Mouse (Mus musculus) liver, adult 2 months (tissue): ENCODE measurements around the gene Il1rap. TPM values are rescaled to one million over a fixed set of nuclear protein-coding genes. Genes with fewer than 3 reads are reported as not detected.

Source experiments
- DNase-seq: peaks from one replicate; pipeline ENCODE4 v3.0.0-alpha.2; 2011; ENCODE audit warnings: low read depth, low spot score; ENCODE audit errors: extremely low read depth
- H3K27ac ChIP-seq: fragments of 200-500 bp; replicated peaks from 2 replicates; pipeline ENCODE4 v1.5.1; 2012; ENCODE audit warnings: low read depth, mild to moderate bottlenecking, control low read depth, inconsistent platforms, low read length; ENCODE audit not compliant: insufficient read depth
- H3K27me3 ChIP-seq: fragments of 200-500 bp; 2 replicates; pipeline ENCODE4 v1.6.1; 2012; ENCODE audit warnings: mild to moderate bottlenecking, moderate library complexity, low read length, inconsistent platforms; ENCODE audit not compliant: control insufficient read depth, insufficient read depth
- H3K36me3 ChIP-seq: fragments of 200-500 bp; 2 replicates; pipeline ENCODE4 v1.6.1; 2012; ENCODE audit warnings: low read length, inconsistent platforms; ENCODE audit not compliant: control insufficient read depth, insufficient read depth
- H3K4me1 ChIP-seq: fragments of 200-500 bp; 2 replicates; pipeline ENCODE4 v1.6.1; 2011; ENCODE audit warnings: low read length; ENCODE audit not compliant: control insufficient read depth, insufficient read depth
- H3K4me3 ChIP-seq: fragments of 200-500 bp; 2 replicates; pipeline ENCODE4 v1.5.1; 2011; ENCODE audit warnings: low read depth, mild to moderate bottlenecking, control low read depth, low read length, moderate library complexity; ENCODE audit not compliant: insufficient read depth
- H3K79me2 ChIP-seq: fragments of 200-500 bp; 2 replicates; pipeline ENCODE4 v1.6.1; 2012; ENCODE audit warnings: inconsistent platforms, mild to moderate bottlenecking, low read length, moderate library complexity; ENCODE audit not compliant: control insufficient read depth, insufficient read depth
- H3K9ac ChIP-seq: fragments of 200-500 bp; 2 replicates; pipeline ENCODE4 v1.6.1; 2012; ENCODE audit warnings: low read depth, mild to moderate bottlenecking, control low read depth, inconsistent platforms, low read length
- CTCF ChIP-seq: fragments of 200-500 bp; IDR thresholded peaks from 2 replicates; pipeline ENCODE4 v1.5.1; 2011; ENCODE audit warnings: low read depth, low read length, control low read depth
- POLR2A ChIP-seq: fragments of 200-500 bp; IDR thresholded peaks from 2 replicates; pipeline ENCODE4 v1.6.1; 2011; ENCODE audit warnings: low read length, control low read depth; ENCODE audit not compliant: insufficient read depth; ENCODE audit errors: extremely low read depth
- WGBS: fragments of 180-500 bp; shearing (Covaris S2); methylation state at CpG from one replicate; pipeline ENCODE4 v1.1.7; 2018; 5-methylcytosine and 5-hydroxymethylcytosine counted together
- polyA plus RNA-seq: library from polyadenylated mRNA; depleted of rRNA; stranded (reverse); fragments of >200 nt; gene quantifications from 2 replicates; pipeline ENCODE4 v1.2.3, GENCODE M21; 2012
- total RNA-seq: library from RNA; depleted of rRNA; stranded (reverse); fragments of >200 nt; gene quantifications from 2 replicates; pipeline ENCODE4 v1.2.3, GENCODE M21; 2014

Gene Il1rap
- total and polyA plus RNA-seq, 2 experiments, result 47.7 to 160 TPM

DNA sequence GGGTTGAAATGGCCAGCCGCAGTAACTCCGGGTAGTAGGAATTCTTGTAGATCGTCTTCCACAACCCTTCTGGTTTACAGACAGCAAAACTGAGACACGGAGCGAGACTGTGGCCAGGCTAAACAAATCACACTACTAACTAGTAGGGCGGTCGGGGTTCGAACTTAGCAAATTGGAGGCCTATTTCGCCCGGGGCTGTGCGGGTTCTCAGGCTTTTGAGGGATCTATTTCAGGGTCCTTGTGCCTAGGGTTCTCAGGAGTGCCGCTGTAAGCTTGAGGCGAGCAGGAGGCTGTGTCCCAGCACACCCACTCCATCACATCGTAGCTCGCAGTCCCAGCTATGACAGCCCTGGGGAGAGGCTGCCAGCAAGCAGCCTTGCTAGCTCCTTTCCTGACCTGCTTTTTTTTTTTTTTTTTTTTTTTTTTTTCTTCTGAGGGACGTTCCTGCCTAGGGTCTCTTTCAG lies 441 bp downstream of the Il1rap start:
- WGBS, result 0% methylated on average over 16 of the region's 16 CpGs
- no peak for DNase-seq
- Histone ChIP-seq H3K4me3 (peak overlapping the region; percentile 64), H3K9ac (peak overlapping the region; percentile 73), H3K36me3 (no peaks in the 10 kb centered on the region), H3K4me1 (peaks cover 12% of the 10 kb centered on the region), H3K27me3 (no peaks in the 10 kb centered on the region), H3K79me2 (peaks cover 27% of the 10 kb centered on the region; the same call in 1 of the 2 replicates), H3K27ac (peak overlapping the region; percentile 37)
- TF ChIP-seq POLR2A (no peak), CTCF (no peak)

DNA sequence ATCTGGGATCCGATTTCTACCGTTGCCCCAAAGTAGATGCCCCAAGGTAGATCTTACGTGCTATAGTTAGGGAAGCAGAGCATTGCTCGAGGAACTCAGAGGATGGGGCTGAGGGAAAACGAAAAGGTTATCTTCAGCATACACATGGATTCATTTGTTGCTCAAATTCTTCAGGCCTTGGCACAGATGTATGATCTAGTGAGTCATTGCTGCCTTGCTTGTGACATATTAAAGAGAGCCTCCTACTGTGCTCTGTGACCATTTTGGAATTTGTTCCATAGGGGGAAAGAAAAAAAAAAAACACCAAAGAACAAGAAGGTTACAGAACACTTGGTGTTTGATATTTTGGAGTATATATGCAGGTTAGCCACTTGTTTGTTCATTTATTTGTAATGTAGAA lies 4.3 kb downstream of the Il1rap start:
- Histone ChIP-seq H3K9ac (no peak overlapping the region), H3K4me1 (peaks cover 19% of the 10 kb centered on the region), H3K79me2 (peaks cover 31% of the 10 kb centered on the region; the same call in 1 of the 2 replicates), H3K4me3 (no peak overlapping the region), H3K27me3 (no peaks in the 10 kb centered on the region), H3K36me3 (no peaks in the 10 kb centered on the region), H3K27ac (no peak overlapping the region)
- no peak for TF ChIP-seq CTCF
- no peak for DNase-seq
- 70% methylated on average over 5 of the region's 5 CpGs for WGBS

DNA sequence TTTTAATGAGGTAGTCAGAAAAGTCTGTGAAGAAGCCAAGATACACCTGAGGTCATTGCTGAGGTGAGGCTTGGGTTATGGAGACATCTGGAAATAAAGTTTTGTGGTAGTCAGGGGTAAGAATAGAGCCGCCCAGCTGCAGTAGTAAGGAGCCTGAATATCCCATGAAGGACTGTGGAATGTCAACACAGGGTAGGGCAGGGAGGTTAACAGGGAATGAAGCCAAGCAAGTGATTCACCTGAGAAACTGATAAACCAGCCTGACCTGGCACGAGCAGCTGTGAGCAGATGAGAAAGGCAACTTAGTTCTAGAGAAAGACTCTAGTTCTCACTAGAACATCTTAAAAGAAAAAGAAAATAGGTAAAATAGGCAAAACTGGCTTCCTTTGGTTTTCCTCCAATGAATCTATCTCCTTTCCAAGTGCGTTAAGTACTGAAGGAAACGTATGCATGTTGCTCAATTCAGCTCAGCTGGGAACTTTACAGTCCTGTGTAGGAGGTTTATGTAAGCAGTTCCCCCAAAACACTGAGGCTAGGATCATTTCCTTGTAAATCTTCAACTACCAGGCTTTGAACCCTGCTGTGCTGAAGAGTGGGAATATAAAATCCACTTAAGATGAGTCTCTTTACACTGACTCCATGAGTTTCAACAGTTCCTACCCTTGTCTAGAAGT lies 9.5 kb downstream of the Il1rap start:
- H3K27me3 ChIP-seq, result no peaks in the 10 kb centered on the region
- peak; percentile 89 for DNase-seq
- H3K4me1 ChIP-seq, result peaks cover 12% of the 10 kb centered on the region; the same call in 1 of the 2 replicates
- no peak overlapping the region for H3K9ac ChIP-seq
- TF ChIP-seq CTCF (no peak), POLR2A (no peak)
- WGBS, result 18% methylated on average over 4 of the region's 4 CpGs
- H3K4me3 ChIP-seq, result no peak overlapping the region
- H3K79me2 ChIP-seq, result peaks cover 32% of the 10 kb centered on the region; the same call in 1 of the 2 replicates
- no peak overlapping the region for H3K27ac ChIP-seq
- H3K36me3 ChIP-seq, result peaks cover 7% of the 10 kb centered on the region

DNA sequence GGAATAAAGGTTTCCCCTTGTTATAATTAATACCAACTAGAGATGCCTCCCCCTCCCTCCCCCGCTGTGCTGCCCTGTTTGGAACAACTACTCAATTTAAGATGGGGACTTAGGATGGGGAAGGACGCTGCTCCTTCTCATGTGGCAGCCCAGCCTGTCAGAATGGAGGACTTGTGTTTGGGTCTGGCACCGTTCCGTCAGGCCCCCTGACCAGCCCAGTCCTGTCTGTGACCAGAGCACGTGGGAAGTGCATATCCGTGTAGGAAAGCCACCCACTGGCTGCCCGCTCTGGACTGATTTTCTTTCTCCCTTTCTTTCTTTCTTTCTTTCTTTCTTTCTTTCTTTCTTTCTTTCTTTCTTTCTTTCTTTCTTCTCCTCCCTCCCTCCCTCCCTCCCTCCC lies 14.9 kb downstream of the Il1rap start:
- Histone ChIP-seq H3K9ac (no peak overlapping the region), H3K79me2 (peaks cover 33% of the 10 kb centered on the region; the same call in 1 of the 2 replicates), H3K36me3 (peaks cover 9% of the 10 kb centered on the region), H3K4me3 (no peak overlapping the region), H3K27ac (no peak overlapping the region), H3K4me1 (no peaks in the 10 kb centered on the region; the same call in 1 of the 2 replicates), H3K27me3 (no peaks in the 10 kb centered on the region)
- WGBS, result 84% methylated on average over 7 of the region's 7 CpGs
- TF ChIP-seq CTCF (no peak), POLR2A (no peak)
- DNase-seq, result no peak

DNA sequence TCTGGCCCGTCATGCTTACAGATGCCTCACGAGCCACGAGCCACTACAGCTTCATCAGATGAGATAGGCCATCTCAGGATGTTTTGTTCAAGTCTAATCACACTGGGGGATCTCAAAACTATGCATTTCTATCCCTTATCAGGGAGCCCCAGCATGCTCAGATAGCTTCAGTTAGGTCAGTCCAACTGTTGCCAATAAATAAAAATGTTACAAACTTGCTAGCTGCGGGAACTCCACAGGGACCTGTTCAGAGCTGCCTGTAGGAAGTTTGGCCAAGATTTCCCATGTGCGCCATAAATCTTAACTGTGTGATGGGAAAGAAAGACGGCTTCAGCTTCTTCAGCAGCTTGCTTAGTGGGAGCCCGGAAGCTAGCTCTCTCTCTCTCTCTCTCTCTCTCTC lies 15.8 kb downstream of the Il1rap start:
- TF ChIP-seq CTCF, result no peak
- TF ChIP-seq POLR2A, result no peak
- Histone ChIP-seq H3K4me3 (no peak overlapping the region), H3K27me3 (no peaks in the 10 kb centered on the region), H3K36me3 (peaks cover 8% of the 10 kb centered on the region), H3K27ac (no peak overlapping the region), H3K9ac (no peak overlapping the region), H3K4me1 (peaks cover 3% of the 10 kb centered on the region; the same call in 1 of the 2 replicates), H3K79me2 (peaks cover 30% of the 10 kb centered on the region; the same call in 1 of the 2 replicates)
- no peak for DNase-seq
- 77% methylated on average over 7 of the region's 7 CpGs for WGBS

DNA sequence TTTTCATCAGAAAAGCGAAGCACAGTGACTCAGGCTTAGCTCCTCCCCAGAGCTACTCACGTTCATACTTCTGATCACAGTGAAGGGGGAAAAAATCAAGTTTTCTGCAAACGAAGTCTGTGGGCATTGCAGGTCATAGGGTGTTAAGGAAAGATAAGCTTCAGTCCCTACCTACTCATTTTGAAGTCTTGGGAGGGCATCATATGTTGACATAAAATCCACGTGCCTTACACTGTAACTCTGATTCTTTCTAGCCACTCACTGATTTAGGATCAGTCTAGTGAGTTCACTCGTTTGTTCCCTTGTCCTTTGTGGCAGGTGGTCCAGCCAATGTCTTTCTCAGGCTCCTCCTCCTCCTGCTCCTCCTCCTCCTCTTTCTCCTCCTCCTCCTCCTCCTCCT lies 17.1 kb downstream of the Il1rap start:
- Histone ChIP-seq H3K36me3 (peaks cover 7% of the 10 kb centered on the region), H3K27me3 (no peaks in the 10 kb centered on the region)
- 77% methylated on average over 5 of the region's 5 CpGs for WGBS

More for the DNA sequence above, 17.1 kb downstream of the Il1rap start:
- TF ChIP-seq POLR2A (no peak), CTCF (no peak)
- peaks cover 6% of the 10 kb centered on the region; the same call in 1 of the 2 replicates for H3K4me1 ChIP-seq
- H3K27ac ChIP-seq, result no peak overlapping the region
- DNase-seq, result no peak
- H3K79me2 ChIP-seq, result peaks cover 23% of the 10 kb centered on the region; the same call in 1 of the 2 replicates
- H3K4me3 ChIP-seq, result no peak overlapping the region
- H3K9ac ChIP-seq, result no peak overlapping the region
